Mouse (Mus musculus) adipocyte (in vitro differentiated cells): ENCODE measurements around the gene Ankrd65.

Experiments
- DNase-seq: peaks from one replicate; pipeline ENCODE4 v3.0.0-alpha.2; 2016; ENCODE audit warnings: low spot score

The Ankrd65 gene

GRCm38 (mm10) chr4:155812665-155813181 is 22.5 kb downstream of the Ankrd65 start:
- peak; percentile 72 for DNase-seq

GRCm38 (mm10) chr4:155817533-155817932 is 27.3 kb downstream of the Ankrd65 start:
- DNase-seq: no peak

- DNase-seq: no peak
Observed at GRCm38 (mm10) chr4:155821025-155821424, 30.8 kb downstream of the Ankrd65 start.

GRCm38 (mm10) chr4:155823443-155823842 is 33.2 kb downstream of the Ankrd65 start:
- no peak for DNase-seq

GRCm38 (mm10) chr4:155829866-155830265 is 39.6 kb downstream of the Ankrd65 start:
- no peak for DNase-seq

- no peak for DNase-seq
Observed at GRCm38 (mm10) chr4:155830596-155830995, 40.4 kb downstream of the Ankrd65 start.

- peak; percentile 91 for DNase-seq
Observed at GRCm38 (mm10) chr4:155831205-155831766, 41.0 kb downstream of the Ankrd65 start, which contains the start of gene Aurkaip1. TSS of gene Aurkaip1 (plus strand) at chr4:155831272.

- DNase-seq: no peak
Observed at GRCm38 (mm10) chr4:155831831-155832230, 41.6 kb downstream of the Ankrd65 start.

GRCm38 (mm10) chr4:155832321-155832720 is 42.1 kb downstream of the Ankrd65 start:
- DNase-seq: no peak

GRCm38 (mm10) chr4:155833234-155833633 is 43.0 kb downstream of the Ankrd65 start:
- no peak for DNase-seq

- peak; percentile 93 for DNase-seq
Observed at GRCm38 (mm10) chr4:155833836-155834235, 43.6 kb downstream of the Ankrd65 start.

GRCm38 (mm10) chr4:155837404-155838010 is 47.3 kb downstream of the Ankrd65 start:
- peak; percentile 75 for DNase-seq

- DNase-seq: peak; percentile 85
Observed at GRCm38 (mm10) chr4:155838187-155839153, 48.2 kb downstream of the Ankrd65 start.

GRCm38 (mm10) chr4:155839483-155839910 is 49.3 kb downstream of the Ankrd65 start, which contains the start of gene Mxra8:
TSS of gene Mxra8 (plus strand) at chr4:155839680.
- peak; percentile 96 for DNase-seq

- peak; percentile 60 for DNase-seq
Observed at GRCm38 (mm10) chr4:155840076-155841002, 50.1 kb downstream of the Ankrd65 start.

GRCm38 (mm10) chr4:155841003-155841454 is 50.8 kb downstream of the Ankrd65 start:
- DNase-seq: peak; percentile 38

GRCm38 (mm10) chr4:155841651-155842270 is 51.5 kb downstream of the Ankrd65 start:
- DNase-seq: no peak

- DNase-seq: no peak
Observed at GRCm38 (mm10) chr4:155843231-155843630, 53.0 kb downstream of the Ankrd65 start.

- DNase-seq: peak; percentile 86
Observed at GRCm38 (mm10) chr4:155846871-155847578, 56.8 kb downstream of the Ankrd65 start, which contains the start of gene Dvl1. TSS of gene Dvl1 (plus strand) at chr4:155847402.
